ENCODE assay signal across 11 mouse cellular contexts in the genomic region with DNA sequence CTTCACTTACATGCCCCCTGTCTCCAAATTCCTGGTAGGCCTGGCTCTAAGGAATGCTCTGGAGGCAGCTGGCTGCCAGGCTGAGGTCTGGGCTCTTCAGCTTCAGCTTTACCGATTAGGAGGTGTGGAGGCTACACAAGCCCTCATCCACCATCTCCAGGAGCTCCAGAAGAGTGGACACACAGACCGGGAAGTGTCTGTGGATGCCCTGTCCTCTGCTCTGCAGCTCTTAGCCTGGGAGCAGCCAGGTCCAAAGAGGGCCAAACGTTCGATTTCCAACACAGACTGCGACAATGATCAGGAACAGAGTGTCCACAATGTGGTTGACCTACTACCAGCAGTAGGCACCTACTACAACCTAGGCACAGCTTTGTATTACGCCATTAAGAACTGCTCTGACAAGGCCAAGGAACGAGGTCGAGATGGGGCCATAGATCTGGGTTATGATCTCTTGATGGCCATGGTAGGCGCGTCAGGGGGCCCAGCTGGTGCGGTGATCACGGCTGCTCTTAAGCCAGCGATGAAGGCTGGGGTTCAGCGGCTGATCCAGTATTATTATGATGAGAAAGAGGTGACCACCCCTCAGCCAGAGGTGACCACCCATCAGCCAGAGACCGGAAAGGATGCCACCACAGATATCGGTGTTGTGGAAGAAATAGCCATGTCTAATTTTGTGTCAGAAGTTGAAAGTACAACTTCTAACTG. TPM values are rescaled to one million over a fixed set of nuclear protein-coding genes. Genes with fewer than 3 reads are reported as not detected.
DNase-seq lines count a peak whose midpoint lies in the region; ATAC-seq and TF ChIP-seq lines count a peak whose summit lies in the region.
"Had no signal": no experiment of that assay in that cellular context is flagged by ENCODE, and none has a peak within 500 bp of the region (broad histone marks: within the 10 kb centered on the region; RNA-seq: fewer than 3 reads in every experiment).

No protein-coding gene starts in this region.

- WGBS in forebrain, embryonic 10.5 days, result 89% methylated on average over 16 of the region's 16 CpGs
- WGBS in forebrain, embryonic 16.5 days, result 89% methylated on average over 16 of the region's 16 CpGs
- 89% methylated on average over 16 of the region's 16 CpGs for WGBS in heart, embryonic 15.5 days
- WGBS in liver, postnatal 0 days (ENCODE audit: insufficient replicate concordance), result 80% methylated on average over 16 of the region's 16 CpGs

- H3K4me3 ChIP-seq in forebrain, embryonic 10.5 days, result peak overlapping the region; percentile 82
- H3K4me3 ChIP-seq in forebrain, embryonic 16.5 days (replicated peaks; ENCODE audit: low read length), result no peak overlapping the region
- peak overlapping the region; percentile 99 for H3K4me3 ChIP-seq in layer of hippocampus, adult 2 months
- H3K4me3 ChIP-seq in heart, embryonic 15.5 days, result peak overlapping the region; percentile 98
- H3K4me3 ChIP-seq in liver, postnatal 0 days (ENCODE audit: low read depth, low read length), result peak overlapping the region; percentile 83

- no peak for DNase-seq in forebrain, embryonic 10.5 days (ENCODE audit: extremely low spot score, low spot score)
- DNase-seq in layer of hippocampus, adult 2 months (ENCODE audit: low spot score in 2 of 2), result no peak
- no peak for DNase-seq in layer of hippocampus, adult 18-20 months (ENCODE audit: low spot score in 2 of 2)
- DNase-seq in liver, postnatal 0 days, result no peak
- DNase-seq in right cerebral cortex, postnatal 4 days, result no peak
- DNase-seq in spleen, adult 12 weeks (ENCODE audit: low spot score), result no peak

- H3K9ac ChIP-seq in forebrain, embryonic 16.5 days (replicated peaks; ENCODE audit: low read depth, low read length), result no peak overlapping the region; the same call in 1 of the 2 replicates
- no peak overlapping the region for H3K9ac ChIP-seq in heart, embryonic 15.5 days
- H3K9ac ChIP-seq in liver, postnatal 0 days (replicated peaks), result peak overlapping the region; percentile 63

- no peak overlapping the region for H3K27ac ChIP-seq in forebrain, embryonic 10.5 days
- no peak overlapping the region for H3K27ac ChIP-seq in forebrain, embryonic 16.5 days (ENCODE audit: low read length)
- peak overlapping the region; percentile 89; the same call in 1 of the 2 replicates for H3K27ac ChIP-seq in layer of hippocampus, adult 2 months
- H3K27ac ChIP-seq in heart, embryonic 15.5 days, result no peak overlapping the region
- peak overlapping the region; percentile 92 for H3K27ac ChIP-seq in liver, postnatal 0 days (ENCODE audit: low read depth)

- H3K4me2 ChIP-seq in forebrain, embryonic 16.5 days (ENCODE audit: low read length), result no peak overlapping the region
- H3K4me2 ChIP-seq in heart, embryonic 15.5 days, result peak overlapping the region; percentile 76; the same call in 1 of the 2 replicates
- peak overlapping the region; percentile 68 for H3K4me2 ChIP-seq in liver, postnatal 0 days (ENCODE audit: low read depth, low read length)

- no peaks in the 10 kb centered on the region for H3K36me3 ChIP-seq in forebrain, embryonic 10.5 days (replicated peaks)
- no peaks in the 10 kb centered on the region for H3K36me3 ChIP-seq in forebrain, embryonic 16.5 days (ENCODE audit: control insufficient read depth, insufficient read depth)
- H3K36me3 ChIP-seq in heart, embryonic 15.5 days, result no peaks in the 10 kb centered on the region
- H3K36me3 ChIP-seq in liver, postnatal 0 days (replicated peaks; ENCODE audit: insufficient read depth, low read length), result no peaks in the 10 kb centered on the region

- no peak for ATAC-seq in forebrain, embryonic 16.5 days
- ATAC-seq in heart, embryonic 15.5 days (replicated peaks; ENCODE audit: insufficient number of reproducible peaks, insufficient read depth, low FRiP score, low read depth), result no peak
- ATAC-seq in liver, postnatal 0 days, result no peak

- peaks cover 11% of the 10 kb centered on the region for H3K4me1 ChIP-seq in forebrain, embryonic 10.5 days
- 0 out of 2 replicates have a peak, but pooled peaks cover 4% of the 10 kb centered on the region for H3K4me1 ChIP-seq in forebrain, embryonic 16.5 days (replicated peaks; ENCODE audit: control insufficient read depth, insufficient read depth, low read length)
- peaks cover 8% of the 10 kb centered on the region; the same call in 1 of the 2 replicates for H3K4me1 ChIP-seq in heart, embryonic 15.5 days (replicated peaks)
- H3K4me1 ChIP-seq in liver, postnatal 0 days (ENCODE audit: insufficient read depth), result peaks cover 16% of the 10 kb centered on the region

- peaks cover 14% of the 10 kb centered on the region for H3K27me3 ChIP-seq in forebrain, embryonic 10.5 days (ENCODE audit: poor library complexity, severe bottlenecking)
- no peaks in the 10 kb centered on the region for H3K27me3 ChIP-seq in forebrain, embryonic 16.5 days (replicated peaks; ENCODE audit: control insufficient read depth, insufficient read depth, low read length)
- no peaks in the 10 kb centered on the region for H3K27me3 ChIP-seq in heart, embryonic 15.5 days
- no peaks in the 10 kb centered on the region for H3K27me3 ChIP-seq in liver, postnatal 0 days (ENCODE audit: insufficient read depth, low read length)

- H3K9me3 ChIP-seq in forebrain, embryonic 10.5 days, result no peaks in the 10 kb centered on the region; the same call in 1 of the 2 replicates
- no peaks in the 10 kb centered on the region for H3K9me3 ChIP-seq in forebrain, embryonic 16.5 days (ENCODE audit: control insufficient read depth, low read length)
- no peaks in the 10 kb centered on the region for H3K9me3 ChIP-seq in heart, embryonic 15.5 days (replicated peaks)
- H3K9me3 ChIP-seq in liver, postnatal 0 days (ENCODE audit: low read length), result no peaks in the 10 kb centered on the region

- no peak for TF ChIP-seq CTCF in layer of hippocampus, adult 2 months (conservative IDR thresholded peaks at IDR 0.05)
- no peak for TF ChIP-seq CTCF in liver, postnatal 0 days (IDR thresholded peaks at IDR 0.05; ENCODE audit: low read depth)

- TF ChIP-seq EP300 in liver, postnatal 0 days (IDR thresholded peaks at IDR 0.05; ENCODE audit: low read depth), result no peak

RNA-seq across cellular contexts. Expression of gene Apof, which starts 0.9 kb away (rescaled TPM):
- polyA plus RNA-seq in forebrain, embryonic 10.5 days (2016; fragmentation: Nextera tagmentation; extraction: Ambion mirVana), result not detected in 2 replicates
- polyA plus RNA-seq in forebrain, embryonic 16.5 days (2015; fragmentation: Nextera tagmentation; extraction: Ambion mirVana), result not detected in 2 replicates
- total RNA-seq in layer of hippocampus, adult 2 months (2021), result not detected
- not detected for total RNA-seq in layer of hippocampus, adult 18-20 months (2021)
- 0.13 and 1.2 TPM in 2 replicates for polyA plus RNA-seq in heart, embryonic 15.5 days (2015; fragmentation: Nextera tagmentation; extraction: Ambion mirVana)
- 1,289 and 1,338 TPM in 2 replicates for polyA plus RNA-seq in liver, postnatal 0 days (2015; fragmentation: Nextera tagmentation; extraction: Ambion mirVana)
- total RNA-seq: gastrocnemius, postnatal 14 days; left cerebral cortex, postnatal 10 days had no signal
- polyA plus RNA-seq: cerebellum, adult 2 months had no signal

RNA-seq across cellular contexts. Expression of gene Stat2, which starts 1.0 kb away (rescaled TPM):
- 10.7 and 11.2 TPM in 2 replicates for polyA plus RNA-seq in forebrain, embryonic 10.5 days (2016; fragmentation: Nextera tagmentation; extraction: Ambion mirVana)
- 18.7 and 23.3 TPM in 2 replicates for polyA plus RNA-seq in forebrain, embryonic 16.5 days (2015; fragmentation: Nextera tagmentation; extraction: Ambion mirVana)
- total RNA-seq in layer of hippocampus, adult 2 months (2021), result 10 to 100 TPM; 34.4 to 34.7 TPM
- total RNA-seq in layer of hippocampus, adult 18-20 months (2021), result 10 to 100 TPM; 32.0 to 32.1 TPM
- polyA plus RNA-seq in heart, embryonic 15.5 days (2015; fragmentation: Nextera tagmentation; extraction: Ambion mirVana), result 9.6 and 12.3 TPM in 2 replicates
- polyA plus RNA-seq in liver, postnatal 0 days (2015; fragmentation: Nextera tagmentation; extraction: Ambion mirVana), result 11.3 and 12.1 TPM in 2 replicates

RNA-seq across cellular contexts. Expression of gene Apon, which starts 15.5 kb away (rescaled TPM):
- 0.81 and 1.1 TPM in 2 replicates for polyA plus RNA-seq in forebrain, embryonic 10.5 days (2016; fragmentation: Nextera tagmentation; extraction: Ambion mirVana)
- polyA plus RNA-seq in forebrain, embryonic 16.5 days (2015; fragmentation: Nextera tagmentation; extraction: Ambion mirVana), result not detected in 2 replicates
- not detected for total RNA-seq in layer of hippocampus, adult 2 months (2021)
- total RNA-seq in layer of hippocampus, adult 18-20 months (2021), result not detected
- polyA plus RNA-seq in heart, embryonic 15.5 days (2015; fragmentation: Nextera tagmentation; extraction: Ambion mirVana), result 0.10 and 0.14 TPM in 2 replicates
- polyA plus RNA-seq in liver, postnatal 0 days (2015; fragmentation: Nextera tagmentation; extraction: Ambion mirVana), result 41.8 and 42.4 TPM in 2 replicates
- total RNA-seq: gastrocnemius, postnatal 14 days; left cerebral cortex, postnatal 10 days had no signal
- polyA plus RNA-seq: cerebellum, adult 2 months had no signal

RNA-seq across cellular contexts. Expression of gene Il23a, which starts 29.2 kb away (rescaled TPM):
- not detected in 2 replicates for polyA plus RNA-seq in forebrain, embryonic 10.5 days (2016; fragmentation: Nextera tagmentation; extraction: Ambion mirVana)
- 0.39 TPM in 1 of 2 replicates, not detected in the other for polyA plus RNA-seq in forebrain, embryonic 16.5 days (2015; fragmentation: Nextera tagmentation; extraction: Ambion mirVana)
- under 1 TPM in 1 of 2 experiments, not detected in 1; 0.27 TPM for total RNA-seq in layer of hippocampus, adult 2 months (2021)
- not detected for total RNA-seq in layer of hippocampus, adult 18-20 months (2021)
- 4.0 and 4.8 TPM in 2 replicates for polyA plus RNA-seq in heart, embryonic 15.5 days (2015; fragmentation: Nextera tagmentation; extraction: Ambion mirVana)
- polyA plus RNA-seq in liver, postnatal 0 days (2015; fragmentation: Nextera tagmentation; extraction: Ambion mirVana), result not detected in 2 replicates
- total RNA-seq: gastrocnemius, postnatal 14 days had no signal

RNA-seq across cellular contexts. Expression of gene Pan2, which starts 33.8 kb away (rescaled TPM):
- polyA plus RNA-seq in forebrain, embryonic 10.5 days (2016; fragmentation: Nextera tagmentation; extraction: Ambion mirVana), result 42.1 and 45.3 TPM in 2 replicates
- polyA plus RNA-seq in forebrain, embryonic 16.5 days (2015; fragmentation: Nextera tagmentation; extraction: Ambion mirVana), result 27.8 and 28.5 TPM in 2 replicates
- total RNA-seq in layer of hippocampus, adult 2 months (2021), result 10 to 100 TPM; 14.7 to 16.4 TPM
- total RNA-seq in layer of hippocampus, adult 18-20 months (2021), result 10 to 100 TPM; 12.9 to 13.2 TPM
- 22.3 and 27.8 TPM in 2 replicates for polyA plus RNA-seq in heart, embryonic 15.5 days (2015; fragmentation: Nextera tagmentation; extraction: Ambion mirVana)
- polyA plus RNA-seq in liver, postnatal 0 days (2015; fragmentation: Nextera tagmentation; extraction: Ambion mirVana), result 9.2 and 10.2 TPM in 2 replicates

Comparison
In these comparisons a context has a peak if more than half of its experiments do, and no peak if none do; other contexts are left out.
1. H3K27ac ChIP-seq: peak in layer of hippocampus, adult 2 months (single experiment) and liver, postnatal 0 days (single experiment); none in forebrain, embryonic 10.5 days (single experiment), forebrain, embryonic 16.5 days (single experiment) and heart, embryonic 15.5 days (single experiment).
2. RNA of gene Apof, which starts 0.9 kb away (polyA plus RNA-seq): 1,289 to 1,338 TPM in liver, postnatal 0 days; 0.13 to 1.2 TPM in heart, embryonic 15.5 days, not detected in forebrain, embryonic 16.5 days and not detected in forebrain, embryonic 10.5 days; every median in the first group is over 100 times any median in the second.
3. RNA of gene Apon, which starts 15.5 kb away (polyA plus RNA-seq): 41.8 to 42.4 TPM in liver, postnatal 0 days; 0.81 to 1.1 TPM in forebrain, embryonic 10.5 days, 0.10 to 0.14 TPM in heart, embryonic 15.5 days and not detected in forebrain, embryonic 16.5 days; every median in the first group is over 10 times any median in the second.